Mouse (Mus musculus): ENCODE data around the gene Sez6l. TPM values are rescaled to one million over a fixed set of nuclear protein-coding genes. Genes with fewer than 3 reads are reported as not detected.

Sez6l gene
- total RNA-seq, 2 experiments from 2014 or later, result not detected

DNA sequence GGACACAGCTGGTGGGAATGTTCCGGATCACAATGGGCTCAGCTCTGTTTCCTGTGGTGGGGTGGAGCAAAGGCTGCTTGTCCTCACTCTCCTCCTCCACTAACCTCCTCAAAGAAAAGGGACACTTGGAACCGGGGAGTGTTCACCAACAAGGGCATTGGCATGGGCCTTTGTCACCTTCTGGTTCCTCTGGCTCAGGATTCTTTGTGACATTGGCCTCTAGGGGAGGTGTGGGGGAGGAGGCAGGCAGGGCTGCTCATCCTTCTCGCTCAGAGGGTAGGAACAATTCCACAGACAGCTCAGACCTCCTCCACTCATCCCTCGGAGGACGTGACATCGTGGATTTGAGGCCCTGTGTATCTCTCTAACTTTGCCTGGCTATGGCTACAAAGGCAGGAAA lies 30.2 kb downstream of the Sez6l start:
- ATAC-seq (replicated peaks; ENCODE audit: low FRiP score, poor library complexity, severe bottlenecking), result no peak

DNA sequence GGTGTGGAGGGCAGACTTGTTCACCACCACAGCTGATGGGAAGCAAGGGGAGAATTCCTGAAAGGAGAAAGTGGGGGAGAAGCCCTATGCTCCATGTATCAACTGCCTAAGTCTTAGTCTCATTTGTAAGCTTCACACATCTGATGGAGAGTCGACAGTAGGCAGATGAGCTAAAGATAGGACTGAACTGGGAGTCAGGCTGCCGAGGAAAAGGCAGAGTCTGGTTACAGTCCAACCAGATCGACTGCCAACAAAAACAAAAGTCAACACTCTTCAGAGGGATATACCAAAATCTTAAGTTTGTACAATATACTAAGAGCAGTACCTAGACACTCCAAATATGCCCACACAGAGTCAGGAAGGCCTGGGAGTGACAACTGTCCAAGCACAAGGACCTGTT lies 38.7 kb downstream of the Sez6l start:
- no peak for ATAC-seq (replicated peaks; ENCODE audit: low FRiP score, poor library complexity, severe bottlenecking)

DNA sequence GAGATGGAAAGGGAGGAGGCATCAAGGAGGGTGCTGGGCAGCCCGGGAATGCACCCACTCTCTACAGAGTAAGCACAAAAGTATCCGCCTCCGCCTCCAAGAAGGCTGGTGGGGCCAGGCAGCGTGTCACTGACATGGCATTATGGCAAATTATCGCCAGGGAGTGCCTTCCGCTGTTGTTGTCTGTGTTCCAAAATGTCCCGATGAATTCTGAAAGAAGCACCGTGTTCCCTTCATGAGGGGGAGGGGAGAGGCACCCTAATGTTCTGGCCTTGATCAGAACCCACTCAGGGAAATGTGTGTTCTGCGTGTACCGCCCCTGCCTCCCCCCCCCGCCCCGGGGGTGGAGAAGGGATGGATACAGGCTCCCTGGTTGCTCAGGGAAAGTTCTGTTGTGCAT lies 41.1 kb downstream of the Sez6l start:
- no peak for ATAC-seq (replicated peaks; ENCODE audit: low FRiP score, poor library complexity, severe bottlenecking)

DNA sequence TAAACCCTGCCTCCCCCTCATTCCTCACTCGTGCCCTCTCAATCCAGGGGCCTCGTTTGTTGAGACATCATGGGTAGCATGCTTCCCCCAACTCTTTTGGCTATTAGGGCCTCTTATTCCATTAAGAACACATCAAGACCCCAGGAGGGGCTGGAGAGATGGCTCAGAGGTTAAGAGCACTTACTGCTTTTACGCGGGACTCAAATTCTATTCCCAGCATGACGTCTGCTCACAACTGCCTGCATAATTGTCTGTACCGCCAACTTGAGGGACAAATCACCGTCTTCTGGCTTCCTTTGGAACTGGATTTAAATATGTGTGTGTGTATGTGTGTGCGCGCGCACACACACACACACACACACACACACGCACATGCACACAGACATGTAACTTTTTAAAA lies 42.8 kb downstream of the Sez6l start:
- no peak for ATAC-seq (replicated peaks; ENCODE audit: low FRiP score, poor library complexity, severe bottlenecking)

DNA sequence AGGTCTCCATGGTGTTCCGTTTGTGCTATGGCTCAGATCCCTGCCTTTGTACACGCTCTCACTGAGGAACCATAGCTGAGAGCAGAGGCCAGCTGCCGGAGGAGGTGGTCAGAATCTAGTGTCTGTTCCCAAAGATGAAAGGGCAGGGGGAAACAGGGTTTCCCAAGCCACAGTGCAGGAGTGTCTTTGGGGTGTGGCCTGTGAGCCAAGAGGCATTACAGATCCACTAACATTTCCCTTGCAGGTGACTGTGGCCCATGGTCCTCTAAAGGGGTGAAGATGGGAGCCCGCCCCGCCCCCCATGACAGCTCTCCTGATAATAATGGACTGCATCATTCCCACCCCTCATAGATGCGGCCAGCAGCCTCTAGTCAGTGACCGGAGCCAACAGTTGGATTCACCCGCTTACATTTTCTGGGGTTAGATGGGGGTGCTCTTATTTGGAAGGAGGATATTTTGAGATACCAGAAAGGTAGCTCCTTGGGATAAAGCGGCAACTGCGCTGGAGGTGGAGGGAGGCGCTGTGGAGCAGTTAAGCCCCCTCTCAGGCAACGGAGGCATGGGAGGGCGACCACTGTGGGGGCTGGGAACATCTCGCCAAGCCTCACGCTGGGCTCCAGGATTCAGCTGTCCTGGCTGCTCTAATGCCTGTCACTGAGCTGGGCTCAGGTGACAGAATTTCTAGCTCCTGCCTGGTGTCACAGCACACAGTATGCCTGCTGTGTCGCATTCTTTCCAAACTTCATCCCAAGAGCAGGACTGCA lies 43.5 kb downstream of the Sez6l start:
- ATAC-seq (replicated peaks; ENCODE audit: low FRiP score, poor library complexity, severe bottlenecking), result no peak

DNA sequence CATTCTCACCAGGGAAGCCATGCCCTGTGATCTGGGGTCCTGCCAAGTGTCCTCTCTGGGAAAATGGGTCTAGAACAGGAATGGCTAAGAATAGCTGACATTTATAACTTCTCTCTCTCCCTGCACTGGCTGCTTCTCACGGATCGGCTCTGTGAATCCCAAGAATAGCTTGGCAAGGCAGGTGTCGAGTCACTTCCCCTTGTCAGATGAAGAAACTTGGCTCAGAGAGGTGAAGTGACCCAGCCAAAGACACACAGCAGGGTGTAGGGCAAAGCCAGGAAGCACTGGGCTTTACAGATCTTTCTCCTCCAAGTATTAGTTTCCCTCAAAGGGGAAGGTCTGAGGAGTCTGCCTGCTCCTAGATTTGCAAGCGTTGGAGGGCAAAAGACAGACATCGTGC lies 44.1 kb downstream of the Sez6l start:
- ATAC-seq (replicated peaks; ENCODE audit: low FRiP score, poor library complexity, severe bottlenecking), result no peak

DNA sequence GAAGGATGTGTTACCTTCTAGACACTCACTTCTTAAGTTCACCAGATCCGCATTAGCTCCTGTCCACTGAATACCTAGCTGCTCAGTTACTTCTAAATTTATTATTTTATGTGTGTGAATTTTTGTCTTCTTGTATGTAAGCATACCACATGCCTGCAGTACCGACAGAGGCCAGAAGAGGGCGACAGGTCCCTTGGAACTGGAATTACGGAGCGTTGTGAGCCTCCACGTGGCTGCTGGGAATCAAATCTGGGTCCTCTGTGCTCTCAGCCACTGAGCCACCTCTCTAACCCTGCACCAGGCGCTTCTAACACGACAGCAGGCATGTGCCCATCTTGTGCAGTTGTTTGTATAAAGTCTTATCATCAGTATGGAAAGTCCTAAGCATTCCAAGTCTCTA lies 44.8 kb downstream of the Sez6l start:
- no peak for ATAC-seq (replicated peaks; ENCODE audit: low FRiP score, poor library complexity, severe bottlenecking)

DNA sequence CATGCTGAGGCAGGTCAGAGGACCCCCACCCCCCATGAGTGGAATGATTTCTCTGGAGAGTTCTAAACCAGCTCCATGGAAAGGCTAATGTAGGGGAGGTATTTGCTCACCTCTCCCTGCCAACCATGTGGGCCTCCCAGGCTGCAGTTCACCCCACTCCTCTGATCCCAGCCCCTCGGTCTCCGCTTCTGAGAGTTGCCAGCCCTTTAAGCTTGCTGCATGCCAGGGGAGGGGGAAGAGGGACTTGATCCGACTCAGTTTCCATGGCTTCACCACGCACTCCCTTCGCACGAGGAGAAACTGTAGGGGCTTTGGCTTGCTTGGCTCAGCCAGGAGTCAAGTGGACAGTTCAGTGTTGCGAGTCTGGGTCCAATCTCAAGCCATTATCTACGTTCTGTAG lies 45.9 kb downstream of the Sez6l start:
- ATAC-seq (replicated peaks; ENCODE audit: low FRiP score, poor library complexity, severe bottlenecking), result no peak

DNA sequence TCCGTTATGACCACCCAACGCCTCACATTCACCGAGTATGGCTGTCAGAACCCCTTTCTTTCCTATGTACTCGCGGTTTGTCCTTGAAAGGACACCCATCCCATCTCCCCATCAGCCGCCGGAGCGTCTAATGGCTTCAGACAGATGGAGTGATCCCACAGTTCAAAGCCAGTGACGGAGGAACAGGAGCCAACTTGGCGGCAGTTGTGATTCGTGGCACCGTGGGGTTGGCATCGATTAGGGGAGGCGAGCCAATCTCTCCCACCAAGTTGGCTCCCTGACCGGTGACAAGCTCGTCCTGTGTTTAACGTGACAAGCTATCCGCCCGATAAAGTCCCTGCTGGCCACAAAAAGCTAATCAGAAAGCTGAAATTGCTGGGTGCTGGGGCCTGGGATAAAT lies 50.0 kb downstream of the Sez6l start:
- ATAC-seq (replicated peaks; ENCODE audit: low FRiP score, poor library complexity, severe bottlenecking), result no peak

DNA sequence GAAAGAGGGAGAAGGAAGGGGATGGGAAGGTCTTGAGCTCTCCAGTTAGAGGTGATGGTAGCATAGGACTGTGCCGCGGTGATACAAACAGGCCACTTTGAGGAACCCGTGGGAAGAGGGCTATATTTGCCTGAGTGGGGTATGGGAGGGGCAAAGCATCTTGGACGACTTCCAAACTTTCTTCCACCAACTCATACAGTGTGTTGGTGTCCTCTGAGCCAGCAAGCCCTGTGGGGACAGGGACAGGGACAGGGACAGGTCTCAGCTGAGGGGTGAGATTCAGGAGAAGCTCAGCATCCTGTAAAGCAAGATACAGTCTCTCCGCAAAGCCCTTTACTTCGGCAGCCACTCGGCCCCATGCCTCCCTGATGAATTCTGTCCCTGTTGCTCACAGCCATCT lies 50.5 kb downstream of the Sez6l start:
- no peak for ATAC-seq (replicated peaks; ENCODE audit: low FRiP score, poor library complexity, severe bottlenecking)

DNA sequence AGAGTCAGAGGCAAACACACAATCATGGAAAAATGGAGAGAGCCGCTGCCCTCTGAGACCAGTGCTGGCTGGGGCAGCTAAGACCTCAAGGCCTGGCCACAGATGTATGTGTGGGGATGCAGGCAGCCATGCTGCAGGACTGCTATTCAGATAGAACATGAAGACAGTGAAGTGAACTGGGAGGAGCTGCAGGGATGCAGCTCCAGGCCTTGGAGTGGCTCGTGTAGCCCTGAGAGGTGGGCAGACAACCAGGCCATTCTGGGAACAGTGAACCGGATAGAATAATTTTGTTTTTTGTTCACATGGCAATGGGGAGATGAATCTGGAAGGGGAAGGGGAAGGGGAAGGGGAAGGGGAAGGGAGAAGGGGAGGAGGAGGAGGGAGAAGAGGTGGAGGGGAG lies 51.0 kb downstream of the Sez6l start:
- no peak for ATAC-seq (replicated peaks; ENCODE audit: low FRiP score, poor library complexity, severe bottlenecking)

DNA sequence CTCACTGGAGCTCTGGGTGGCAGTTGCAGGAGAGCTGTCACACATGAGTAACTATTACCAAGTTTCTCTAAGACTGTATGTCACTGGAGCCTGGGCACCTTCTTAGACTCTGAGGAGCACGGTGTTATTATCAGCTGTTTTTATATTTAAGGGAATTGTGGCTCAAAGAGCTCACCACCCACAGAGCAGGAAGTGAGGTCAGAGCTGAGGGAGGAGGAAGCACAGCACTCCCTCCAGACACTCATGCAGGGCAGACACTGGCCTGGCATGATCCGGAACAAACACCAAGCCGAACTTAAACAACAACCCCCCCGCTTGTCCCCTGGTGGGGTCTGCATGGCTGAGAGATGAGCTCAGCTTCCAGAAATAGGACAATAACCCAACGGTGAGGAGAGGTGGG lies 51.7 kb downstream of the Sez6l start:
- no peak for ATAC-seq (replicated peaks; ENCODE audit: low FRiP score, poor library complexity, severe bottlenecking)

DNA sequence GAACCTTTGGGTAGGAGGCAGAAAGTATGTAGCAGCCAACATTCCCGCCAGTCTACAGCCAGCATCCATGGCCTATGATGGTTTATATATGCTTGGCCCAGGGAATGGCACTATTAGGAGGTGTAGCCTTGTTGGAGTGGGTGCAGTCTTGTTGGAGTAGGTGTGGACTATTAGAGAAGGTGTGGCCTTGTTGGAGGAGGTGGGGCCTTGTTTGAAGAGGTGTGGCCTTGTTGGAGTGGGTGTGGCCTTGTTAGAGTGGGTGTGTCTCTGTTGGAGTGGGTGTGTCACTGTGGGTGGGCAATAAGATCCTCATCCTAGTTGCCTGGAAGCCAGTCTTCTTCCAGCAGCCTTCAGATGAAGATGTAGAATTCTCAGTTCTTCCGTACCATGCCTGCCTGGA lies 53.2 kb downstream of the Sez6l start:
- ATAC-seq (replicated peaks; ENCODE audit: low FRiP score, poor library complexity, severe bottlenecking), result no peak

DNA sequence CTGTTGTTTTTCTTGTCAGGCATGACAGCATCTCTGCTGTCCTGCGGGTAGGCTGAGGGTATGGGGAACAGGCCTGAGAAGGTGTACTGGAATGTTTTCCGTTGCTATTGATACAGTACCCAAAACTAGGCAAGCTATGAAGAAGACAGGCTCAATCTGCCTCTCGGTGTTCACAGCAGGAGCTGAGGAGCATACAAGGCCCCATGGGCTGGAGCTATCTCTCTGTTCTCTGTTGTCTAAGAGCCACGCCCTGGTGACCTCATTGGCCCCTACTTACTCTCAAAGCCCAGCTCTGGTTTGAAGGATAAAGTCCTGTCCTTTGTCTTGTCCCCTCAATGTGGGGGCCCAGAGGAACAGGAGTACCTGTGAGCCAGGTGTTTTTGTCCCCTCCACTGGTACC lies 53.7 kb downstream of the Sez6l start:
- ATAC-seq (replicated peaks; ENCODE audit: low FRiP score, poor library complexity, severe bottlenecking), result no peak

DNA sequence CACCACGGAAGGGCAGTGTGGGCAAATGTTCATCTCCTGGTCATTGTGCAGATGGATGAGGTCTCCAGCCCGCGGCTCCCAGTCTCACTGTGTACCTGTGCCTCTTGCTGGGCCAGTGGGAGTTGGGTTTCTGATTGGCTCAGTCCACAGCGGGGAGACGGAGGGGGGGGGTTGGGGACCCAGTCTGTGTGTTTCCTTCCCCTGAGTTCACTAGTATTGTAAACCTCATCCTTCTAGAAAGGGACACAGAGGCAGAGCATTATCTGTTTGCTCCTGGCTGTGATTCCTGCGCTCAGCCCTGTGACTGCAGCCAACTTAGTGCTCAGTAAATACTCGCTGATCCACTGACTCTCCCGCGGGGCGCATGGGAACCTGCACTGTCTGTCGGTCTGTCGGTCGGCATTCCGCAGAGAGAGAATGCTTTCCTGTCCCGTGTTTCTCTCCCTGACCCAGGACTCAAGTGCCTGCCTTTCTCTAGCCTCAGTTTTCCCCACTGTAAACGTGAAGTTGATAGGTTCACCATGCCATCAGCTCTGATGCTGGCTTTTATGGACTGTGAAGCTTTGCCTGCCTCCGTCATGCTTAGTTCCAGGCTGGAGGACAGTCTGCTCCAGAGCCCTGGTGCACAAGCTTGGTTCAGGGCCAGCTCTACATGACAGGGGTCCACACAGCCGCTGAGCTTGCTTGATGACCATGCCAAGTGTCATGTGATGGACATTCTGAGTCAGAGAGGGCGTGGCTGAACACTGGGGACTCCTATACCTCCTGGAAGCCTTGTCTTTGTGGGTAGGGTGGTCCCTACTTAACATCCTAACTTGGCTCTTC lies 55.1 kb downstream of the Sez6l start:
- no peak for ATAC-seq (replicated peaks; ENCODE audit: low FRiP score, poor library complexity, severe bottlenecking)

DNA sequence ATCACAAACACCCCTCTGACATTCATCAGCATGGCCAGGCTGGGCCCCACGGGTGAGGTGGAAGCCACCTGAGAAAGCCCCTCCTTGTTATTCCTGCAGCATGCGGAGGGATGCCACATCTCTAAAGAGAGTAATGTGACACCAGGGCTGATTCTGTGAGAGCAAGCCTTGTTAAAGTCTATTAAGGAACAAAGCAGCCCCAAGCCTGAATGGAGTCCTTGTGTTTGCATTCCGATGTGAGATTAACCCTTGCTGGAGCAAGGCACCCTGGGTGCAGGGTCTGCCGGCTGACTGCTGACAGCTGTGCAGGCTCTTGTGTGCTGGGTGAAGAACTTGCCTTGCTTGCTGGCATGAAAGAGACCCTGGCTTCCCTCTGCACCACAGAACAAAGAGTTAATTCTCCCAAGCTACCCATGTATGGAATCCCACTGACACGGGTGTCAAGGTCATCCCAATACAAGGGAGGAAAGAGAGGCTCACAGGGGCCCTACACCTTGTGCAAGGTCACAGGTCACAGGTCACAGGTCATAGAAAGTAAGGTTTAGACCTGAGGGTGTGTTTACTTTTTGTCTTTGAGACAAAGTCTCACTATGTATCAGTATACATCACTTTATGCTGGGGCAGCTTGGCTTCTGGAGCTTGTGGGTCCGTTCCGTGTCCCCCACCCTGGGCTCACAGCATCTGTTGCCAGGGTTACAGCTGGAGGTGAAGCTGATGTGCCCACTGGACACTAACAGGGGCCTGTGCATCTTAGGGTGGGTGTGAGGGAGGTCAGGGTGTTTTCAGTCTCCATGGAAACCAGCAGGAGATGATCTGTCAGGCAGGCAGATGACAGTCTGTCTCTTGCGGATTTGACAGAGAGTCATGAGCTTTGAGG lies 55.9 kb downstream of the Sez6l start:
- ATAC-seq (replicated peaks; ENCODE audit: low FRiP score, poor library complexity, severe bottlenecking), result no peak

DNA sequence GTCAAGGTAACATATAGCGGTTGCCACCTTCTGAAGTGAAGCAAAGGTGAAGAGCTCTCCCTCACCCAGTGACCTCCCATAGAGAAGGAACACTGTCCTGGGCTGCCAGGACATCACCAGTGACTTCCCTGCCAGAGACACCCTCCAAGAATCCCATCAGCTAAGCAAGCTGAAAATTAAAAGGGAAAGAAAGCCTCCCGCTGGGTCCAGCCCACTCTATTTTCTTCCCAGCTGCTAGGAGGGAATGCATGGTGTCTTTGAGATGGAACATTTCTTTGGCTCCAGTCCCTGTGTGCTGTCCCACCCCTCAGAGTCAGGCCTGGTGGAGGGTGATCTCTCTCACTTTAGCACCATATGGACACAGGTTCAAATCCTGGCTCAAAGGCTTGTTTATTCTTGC lies 58.2 kb downstream of the Sez6l start:
- no peak for ATAC-seq (replicated peaks; ENCODE audit: low FRiP score, poor library complexity, severe bottlenecking)

DNA sequence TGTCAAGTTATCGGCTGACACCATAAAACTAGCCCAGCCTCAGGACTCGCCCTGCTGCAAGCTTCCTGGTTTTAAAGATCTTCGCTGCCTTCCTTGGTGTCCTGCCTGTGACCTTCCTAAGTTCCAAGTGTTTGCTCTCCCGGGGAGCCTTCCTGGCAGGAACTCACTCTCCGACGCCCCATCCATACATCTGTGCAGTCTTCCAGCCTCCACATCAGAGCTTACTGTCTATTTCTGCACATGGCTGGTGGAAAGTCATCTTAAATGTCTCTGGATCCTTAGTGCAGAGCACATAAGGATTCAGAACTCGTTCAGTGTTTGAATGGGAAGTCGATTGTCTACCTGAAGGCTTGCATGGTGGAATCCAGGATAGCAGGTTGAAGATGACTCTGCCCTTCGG lies 59.5 kb downstream of the Sez6l start:
- ATAC-seq (replicated peaks; ENCODE audit: low FRiP score, poor library complexity, severe bottlenecking), result no peak

DNA sequence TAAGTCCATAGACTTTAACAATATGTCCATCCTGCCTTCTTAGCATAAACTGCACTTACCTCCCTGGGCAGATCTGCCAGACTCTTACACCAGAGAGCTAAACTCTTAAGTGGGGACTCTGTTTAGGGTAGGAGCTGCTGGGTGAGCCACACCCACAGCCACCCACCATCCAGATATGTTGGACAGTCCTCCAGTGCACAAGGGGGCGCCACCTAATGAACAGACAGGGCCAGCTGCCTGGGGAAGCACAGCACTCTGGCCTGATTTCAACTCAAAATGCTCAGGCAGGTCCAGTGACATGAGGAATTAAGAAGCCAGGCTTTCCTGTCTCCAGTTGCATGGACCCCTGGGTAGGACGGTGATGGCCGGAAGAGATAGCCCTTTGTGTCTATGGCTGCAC lies 60.5 kb downstream of the Sez6l start:
- ATAC-seq (replicated peaks; ENCODE audit: low FRiP score, poor library complexity, severe bottlenecking), result no peak

DNA sequence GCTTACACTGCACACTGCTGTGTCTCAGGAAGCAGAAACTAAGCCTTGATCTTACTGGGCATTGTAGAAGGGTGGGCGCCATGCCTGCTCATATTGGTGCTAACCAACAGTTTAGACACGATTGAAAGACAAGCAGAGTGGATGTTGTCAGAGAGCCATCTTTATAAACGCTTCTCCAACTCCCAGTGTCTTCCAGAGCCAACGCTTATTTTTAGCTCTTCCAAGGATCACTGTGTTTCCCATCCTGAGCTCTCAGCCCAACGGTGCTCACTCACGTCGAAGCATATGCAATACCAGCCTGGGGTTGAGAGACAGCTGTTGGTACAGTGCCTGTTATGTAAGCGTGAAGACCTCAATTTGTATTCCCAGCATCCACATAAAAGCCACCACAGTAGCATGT lies 66.6 kb downstream of the Sez6l start:
- ATAC-seq (replicated peaks; ENCODE audit: low FRiP score, poor library complexity, severe bottlenecking), result no peak

DNA sequence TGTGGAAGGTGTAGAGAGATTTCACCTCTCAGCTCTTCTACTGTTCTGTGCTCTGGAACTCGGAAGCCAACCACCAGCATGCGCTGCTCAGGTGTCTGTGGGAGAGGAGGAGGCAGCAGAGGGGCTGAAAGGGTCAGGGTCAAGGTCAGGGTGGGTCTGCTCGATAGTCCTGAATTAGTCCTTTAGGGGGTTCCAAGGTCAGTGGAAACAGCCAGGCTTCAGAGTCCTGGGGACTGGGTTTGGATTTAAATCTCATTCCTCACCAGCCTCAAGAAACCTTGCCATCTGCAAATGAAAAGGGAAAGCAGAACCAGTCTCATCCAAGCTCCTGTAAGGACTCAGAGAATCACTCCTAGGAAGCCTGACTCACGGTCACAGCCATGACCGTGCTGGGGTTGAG lies 67.1 kb downstream of the Sez6l start:
- no peak for ATAC-seq (replicated peaks; ENCODE audit: low FRiP score, poor library complexity, severe bottlenecking)
